Mouse (Mus musculus): ENCODE results near the gene Rbfox1.

- TF ChIP-seq CTCF (IDR thresholded peaks at IDR 0.05; ENCODE audit: low read depth, low read length) (no peak), EP300 (IDR thresholded peaks at IDR 0.05; ENCODE audit: insufficient read depth, low read depth, low read length) (no peak), POLR2A (IDR thresholded peaks at IDR 0.05; ENCODE audit: insufficient read depth, low read length) (no peak)
Observed at GRCm38 (mm10) chr16:7365878-7366277, 1480.7 kb downstream of the Rbfox1 start.
